Mouse (Mus musculus): ENCODE measurements at regions not wholly inside any gene's neighbourhood (a gene's known extent, or its start where the extent isn't known, plus 50 kb on each side); places are given as distances from the start of the nearest gene placed in this dataset.

DNA sequence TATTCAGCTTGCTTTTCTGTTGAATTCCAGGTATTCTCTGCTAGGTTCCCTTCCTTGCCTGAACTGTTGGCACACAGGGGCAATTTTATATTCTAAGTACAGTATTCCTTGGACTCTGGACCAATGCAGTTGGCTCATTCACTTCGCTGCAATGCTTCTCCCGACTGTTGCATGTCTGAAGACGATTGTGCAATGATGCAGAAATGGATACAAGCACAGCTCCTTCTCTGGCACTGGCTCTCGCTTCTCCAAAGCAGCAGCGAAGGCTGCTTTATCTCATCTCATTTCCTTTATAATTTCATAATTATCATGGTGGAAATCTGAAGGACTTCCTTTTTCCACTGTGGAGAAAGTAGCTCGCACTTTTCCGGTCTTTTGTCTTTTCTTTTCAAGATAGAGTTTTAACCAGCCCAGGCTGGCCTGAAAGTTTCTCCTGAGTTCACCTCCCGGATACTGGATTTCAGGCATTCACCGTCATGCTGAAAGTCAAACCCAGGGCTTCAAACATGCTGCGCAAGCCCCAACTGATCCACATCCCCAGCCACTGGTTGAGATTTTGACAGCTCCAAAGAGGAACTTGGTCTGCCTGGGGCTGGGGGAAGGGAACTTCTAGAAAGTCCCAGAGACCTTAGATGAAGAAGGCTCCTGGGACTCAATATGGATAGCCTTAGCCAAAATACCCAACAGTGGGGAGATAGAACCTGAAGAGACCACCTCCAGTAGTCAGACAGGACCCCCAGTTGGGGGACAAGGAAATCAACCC is 55.6 kb upstream of the Akirin2 start:
- DNase-seq (ENCODE audit: low read depth, low spot score) = no peak

DNA sequence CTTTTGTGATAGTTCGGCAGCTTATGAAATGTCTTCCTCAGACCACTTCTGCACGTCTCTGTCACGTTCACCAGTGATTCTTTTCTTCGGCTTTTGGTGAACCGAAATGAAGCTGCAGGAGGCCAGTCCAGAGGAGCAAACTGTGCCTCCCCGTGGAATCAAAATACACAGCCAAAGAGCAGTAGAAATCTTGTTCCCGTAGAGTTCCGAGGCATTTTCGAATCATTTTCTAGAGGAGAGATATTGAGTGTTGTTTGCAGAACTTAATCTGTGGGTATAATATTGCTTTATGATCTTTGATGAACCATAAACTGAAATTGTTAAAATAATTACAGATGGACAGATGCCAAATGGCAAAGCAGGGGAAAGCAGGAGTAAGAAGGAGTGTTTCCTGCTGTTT is 52.4 kb upstream of the Akirin2 start:
- no peak for DNase-seq (ENCODE audit: low read depth, low spot score)

DNA sequence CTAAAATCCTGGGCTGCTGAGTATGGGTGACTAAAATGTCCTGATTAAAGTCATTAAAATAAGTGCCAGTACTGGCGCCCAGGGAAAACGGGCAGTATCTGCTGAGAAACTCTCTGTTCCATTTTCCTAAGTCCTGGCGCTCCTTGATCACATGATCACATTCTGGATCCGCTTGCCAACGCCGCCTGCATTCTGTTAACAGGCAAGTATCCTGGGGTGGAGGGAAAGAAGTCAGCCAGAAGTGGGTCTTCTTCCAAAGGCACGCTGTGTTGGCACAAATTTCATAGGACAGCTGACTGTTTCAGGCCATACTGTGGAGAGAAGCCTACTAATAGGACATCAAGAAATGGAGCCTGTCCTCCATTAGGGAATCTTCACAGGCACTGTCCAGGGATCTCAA is 52.0 kb upstream of the Akirin2 start:
- no peak for DNase-seq (ENCODE audit: low read depth, low spot score)

GRCm38 (mm10) chr4:34499731-34500130 is 51.0 kb upstream of the Akirin2 start:
- DNase-seq (ENCODE audit: low read depth, low spot score) = no peak

Measured in 3T3-L1 (cell line).